ENCODE assay signal across 29 mouse cellular contexts in genomic region chr10:98691816-98692215, GRCm38 (mm10).
DNase-seq lines count a peak whose midpoint lies in the region; ATAC-seq lines count a peak whose summit lies in the region.
"Had no signal": no experiment of that assay in that cellular context is flagged by ENCODE, and none has a peak within 500 bp of the region (broad histone marks: within the 10 kb centered on the region; RNA-seq: fewer than 3 reads in every experiment).

No protein-coding gene starts in this region.

- ATAC-seq in embryonic facial prominence, embryonic 14.5 days (ENCODE audit: low read depth), result peak; percentile 30; the same call in 1 of the 2 replicates
- ATAC-seq: activated CD4-positive, CD25-positive, alpha-beta regulatory T cell, adult 4 months; CD4-positive, CD25-positive, alpha-beta regulatory T cell, adult 4 months; forebrain, embryonic 16.5 days; hindbrain, embryonic 16.5 days; midbrain, embryonic 13.5 days had no signal

- no peaks in the 10 kb centered on the region for H3K36me3 ChIP-seq in embryonic facial prominence, embryonic 14.5 days (ENCODE audit: control insufficient read depth, insufficient read depth, low read length)
- H3K36me3 ChIP-seq in embryonic facial prominence, embryonic 10.5 days (replicated peaks), result no peaks in the 10 kb centered on the region
- H3K36me3 ChIP-seq in limb, embryonic 10.5 days, result no peaks in the 10 kb centered on the region
- H3K36me3 ChIP-seq: embryonic facial prominence, embryonic 13.5 days; midbrain, embryonic 13.5 days; neural tube, embryonic 13.5 days had no signal

- H3K9me3 ChIP-seq in embryonic facial prominence, embryonic 14.5 days (ENCODE audit: control insufficient read depth, low read length), result no peaks in the 10 kb centered on the region
- no peaks in the 10 kb centered on the region for H3K9me3 ChIP-seq in embryonic facial prominence, embryonic 10.5 days
- H3K9me3 ChIP-seq in limb, embryonic 10.5 days (replicated peaks), result no peaks in the 10 kb centered on the region
- H3K9me3 ChIP-seq: embryonic facial prominence, embryonic 13.5 days; midbrain, embryonic 13.5 days; neural tube, embryonic 13.5 days had no signal

- H3K4me3 ChIP-seq in embryonic facial prominence, embryonic 14.5 days (ENCODE audit: low read depth, low read length), result no peak overlapping the region
- H3K4me3 ChIP-seq in embryonic facial prominence, embryonic 10.5 days, result no peak overlapping the region
- no peak overlapping the region for H3K4me3 ChIP-seq in limb, embryonic 10.5 days
- H3K4me3 ChIP-seq: embryonic facial prominence, embryonic 13.5 days; erythroblast, embryonic 14.5 days; midbrain, embryonic 13.5 days; neural tube, embryonic 13.5 days had no signal

- 72% methylated on average over 5 of the region's 5 CpGs for WGBS in embryonic facial prominence, embryonic 14.5 days
- 93% methylated on average over 5 of the region's 5 CpGs for WGBS in embryonic facial prominence, embryonic 10.5 days
- 90% methylated on average over 5 of the region's 5 CpGs for WGBS in limb, embryonic 10.5 days

- no peak overlapping the region for H3K27ac ChIP-seq in embryonic facial prominence, embryonic 14.5 days (replicated peaks; ENCODE audit: low read depth, low read length)
- no peak overlapping the region for H3K27ac ChIP-seq in embryonic facial prominence, embryonic 10.5 days (replicated peaks)
- no peak overlapping the region for H3K27ac ChIP-seq in limb, embryonic 10.5 days
- H3K27ac ChIP-seq: embryonic facial prominence, embryonic 13.5 days; liver, embryonic 14.5 days; macrophage; midbrain, embryonic 13.5 days; neural tube, embryonic 13.5 days; stomach, postnatal 0 days had no signal

- intact Hi-C loops in left cerebral cortex, postnatal 4 days (cut with DNase I), result no loop called here

- peak; percentile 62 for DNase-seq in embryonic facial prominence, embryonic 14.5 days (ENCODE audit: low spot score)
- no peak for DNase-seq in embryonic facial prominence, embryonic 10.5 days (ENCODE audit: low spot score)
- peak; percentile 17 for DNase-seq in urinary bladder, postnatal 14 days (ENCODE audit: low spot score)
- no peak for DNase-seq in urinary bladder, postnatal 25 days (ENCODE audit: low spot score)
- peak; percentile 67 for DNase-seq in lung, postnatal 14 days
- DNase-seq in left cerebral cortex, postnatal 4 days, result no peak
- no peak for DNase-seq in limb, embryonic 10.5 days (ENCODE audit: low spot score)
- DNase-seq: adrenal gland, adult 8-10 months; cerebellum, adult 11 months; embryo, embryonic 11 days; heart, postnatal 14 days; kidney, adult 18-20 months; kidney, postnatal 36 days; layer of hippocampus, postnatal 36 days; liver; right cerebral cortex, postnatal 4 days; thymus, adult 18-20 months; thymus, postnatal 25 days had no signal

- no peaks in the 10 kb centered on the region for H3K27me3 ChIP-seq in embryonic facial prominence, embryonic 14.5 days (replicated peaks; ENCODE audit: control insufficient read depth, insufficient read depth, low read length)
- no peaks in the 10 kb centered on the region for H3K27me3 ChIP-seq in embryonic facial prominence, embryonic 10.5 days (replicated peaks; ENCODE audit: low read depth, poor library complexity, severe bottlenecking)
- H3K27me3 ChIP-seq in limb, embryonic 10.5 days (ENCODE audit: low read depth, poor library complexity, severe bottlenecking), result no peaks in the 10 kb centered on the region
- H3K27me3 ChIP-seq: embryonic facial prominence, embryonic 13.5 days; midbrain, embryonic 13.5 days; neural tube, embryonic 13.5 days had no signal

- no peak overlapping the region for H3K9ac ChIP-seq in embryonic facial prominence, embryonic 14.5 days (ENCODE audit: low read depth, low read length)
- H3K9ac ChIP-seq: embryonic facial prominence, embryonic 13.5 days; liver, embryonic 14.5 days; midbrain, embryonic 13.5 days; neural tube, embryonic 13.5 days had no signal

- H3K4me2 ChIP-seq in embryonic facial prominence, embryonic 14.5 days (ENCODE audit: low read depth, low read length), result no peak overlapping the region
- H3K4me2 ChIP-seq: embryonic facial prominence, embryonic 13.5 days; midbrain, embryonic 13.5 days; neural tube, embryonic 13.5 days had no signal

- no peaks in the 10 kb centered on the region for H3K4me1 ChIP-seq in embryonic facial prominence, embryonic 14.5 days (ENCODE audit: control insufficient read depth, insufficient read depth, low read length)
- no peaks in the 10 kb centered on the region for H3K4me1 ChIP-seq in embryonic facial prominence, embryonic 10.5 days
- H3K4me1 ChIP-seq in limb, embryonic 10.5 days, result no peaks in the 10 kb centered on the region
- H3K4me1 ChIP-seq: embryonic facial prominence, embryonic 13.5 days; midbrain, embryonic 13.5 days; neural tube, embryonic 13.5 days had no signal

Comparison
In these comparisons a context has a peak if more than half of its experiments do, and no peak if none do; other contexts are left out.
1. DNase-seq: peak in embryonic facial prominence, embryonic 14.5 days (single experiment), urinary bladder, postnatal 14 days (single experiment) and lung, postnatal 14 days (single experiment); none in embryonic facial prominence, embryonic 10.5 days (single experiment), urinary bladder, postnatal 25 days (single experiment), left cerebral cortex, postnatal 4 days (single experiment) and limb, embryonic 10.5 days (single experiment).